Mouse (Mus musculus) heart, adult 2 months (tissue): Measurements from ENCODE around the gene Zfp709. TPM values are rescaled to one million over a fixed set of nuclear protein-coding genes. Genes with fewer than 3 reads are reported as not detected.
A peak's percentile ranks its signal among the peaks of the same experiment; 100 is the strongest.
"Not testable (repeated sequence)": the region's sequence is repeated elsewhere in the genome, so short reads cannot be mapped to it uniquely, and the experiment has no call there.

Source experiments
- DNase-seq, 2 experiments: peaks; one replicate each; pipeline ENCODE4 v3.0.0; 2021
- H3K27ac ChIP-seq: fragments of 200-600 bp; 2 replicates; pipeline ENCODE4 v1.8.1; 2022
- H3K27me3 ChIP-seq: fragments of 200-500 bp; 2 replicates; pipeline ENCODE4 v1.6.1; 2012; ENCODE audit warnings: mild to moderate bottlenecking, low read length, inconsistent platforms, mixed read lengths; ENCODE audit not compliant: control insufficient read depth, insufficient read depth
- H3K36me3 ChIP-seq: fragments of 200-500 bp; 2 replicates; pipeline ENCODE4 v1.6.1; 2012; ENCODE audit warnings: low read length, inconsistent platforms; ENCODE audit not compliant: control insufficient read depth, insufficient read depth
- H3K4me1 ChIP-seq: fragments of 200-500 bp; 2 replicates; pipeline ENCODE4 v1.6.1; 2011; ENCODE audit warnings: low read length; ENCODE audit not compliant: control insufficient read depth, insufficient read depth
- H3K4me3 ChIP-seq: fragments of 200-600 bp; 2 replicates; pipeline ENCODE4 v1.8.1; 2022
- H3K79me2 ChIP-seq: fragments of 200-500 bp; replicated peaks from 2 replicates; pipeline ENCODE4 v1.6.1; 2012; ENCODE audit warnings: mild to moderate bottlenecking, inconsistent platforms, low read length, moderate library complexity, mixed read lengths; ENCODE audit not compliant: control insufficient read depth, insufficient read depth
- H3K9ac ChIP-seq: fragments of 200-500 bp; 2 replicates; pipeline ENCODE4 v1.6.1; 2012; ENCODE audit warnings: low read depth, mild to moderate bottlenecking, control low read depth, inconsistent platforms, low read length, mixed read lengths
- EP300 ChIP-seq: fragments of 200-500 bp; IDR thresholded peaks from 2 replicates; pipeline ENCODE4 v1.6.1; 2011; ENCODE audit warnings: low read depth, low read length, control low read depth; ENCODE audit not compliant: insufficient read depth
- POLR2A ChIP-seq: fragments of 200-500 bp; IDR thresholded peaks from 2 replicates; pipeline ENCODE4 v1.6.1; 2011; ENCODE audit warnings: mild to moderate bottlenecking, low read depth, low read length, control low read depth; ENCODE audit not compliant: insufficient read depth
- WGBS: fragments of 180-500 bp; shearing (Covaris S2); methylation state at CpG from one replicate; pipeline ENCODE4 v1.1.7; 2018; 5-methylcytosine and 5-hydroxymethylcytosine counted together
- intact Hi-C: fragments of 180-260 bp; cut with DNase I; formaldehyde crosslinking; loops from one replicate; pipeline ENCODE4 v1.15.1; 2025
- long read RNA-seq: library from polyadenylated mRNA; stranded (forward); transcript quantifications from one replicate; pipeline ENCODE4 v2.0.0, GENCODE M21; 2021
- polyA plus RNA-seq: library from polyadenylated mRNA; depleted of rRNA; stranded (reverse); fragments of >200 nt; gene quantifications from 2 replicates; pipeline ENCODE4 v1.2.3, GENCODE M21; 2012; rRNA removed
- total RNA-seq, 2 experiments: library from RNA; stranded (reverse); gene quantifications; 2 replicates each; pipeline ENCODE4 v1.2.3; 2021

Zfp709 gene
- total RNA-seq, result 1 to 10 TPM; 4.4 to 6.2 TPM
- 0.59 and 1.0 TPM in 2 replicates for polyA plus RNA-seq
- long read RNA-seq, full-length matches to known transcripts, result 1 of 1 reads
- long read RNA-seq, partial matches to known transcripts, result 0 of 1 reads
- long read RNA-seq, other reads (novel, unspliced or antisense), result 0 of 1 reads

- peaks cover 5% of the 10 kb centered on the region; the same call in 1 of the 2 replicates for H3K36me3 ChIP-seq
- no peaks in the 10 kb centered on the region for H3K79me2 ChIP-seq
- TF ChIP-seq POLR2A (peak; percentile 65), EP300 (no peak)
- H3K9ac ChIP-seq, result peak within 1 kb of the TSS; percentile 89
- no peaks in the 10 kb centered on the region; the same call in 1 of the 2 replicates for H3K4me1 ChIP-seq
- no peaks in the 10 kb centered on the region for H3K27me3 ChIP-seq
- intact Hi-C loops, result loop anchor here (1.0 to 5.0 kb wide), 2 partner anchors 29 to 41 kb away; no protein-coding TSS in a partner anchor
- WGBS, result 3% methylated on average over 45 of the region's 45 CpGs
- H3K27ac ChIP-seq, result peak within 1 kb of the TSS; percentile 85
- peak; percentile 81 to 84 for DNase-seq
- peak within 1 kb of the TSS; percentile 96 for H3K4me3 ChIP-seq
These were observed at the start of gene Zfp709 for GRCm38 (mm10) chr8:71881618-71882274. TSS of gene Zfp709 (plus strand) at chr8:71882019.

GRCm38 (mm10) chr8:71838207-71838606, 43.6 kb upstream of the Zfp709 start:
- H3K4me3 ChIP-seq, H3K79me2 ChIP-seq, H3K36me3 ChIP-seq, H3K4me1 ChIP-seq, H3K27ac ChIP-seq, DNase-seq, H3K27me3 ChIP-seq, H3K9ac ChIP-seq, intact Hi-C loops: not testable (repeated sequence)
- WGBS, result 72% methylated on average over 4 of the region's 4 CpGs

DNA sequence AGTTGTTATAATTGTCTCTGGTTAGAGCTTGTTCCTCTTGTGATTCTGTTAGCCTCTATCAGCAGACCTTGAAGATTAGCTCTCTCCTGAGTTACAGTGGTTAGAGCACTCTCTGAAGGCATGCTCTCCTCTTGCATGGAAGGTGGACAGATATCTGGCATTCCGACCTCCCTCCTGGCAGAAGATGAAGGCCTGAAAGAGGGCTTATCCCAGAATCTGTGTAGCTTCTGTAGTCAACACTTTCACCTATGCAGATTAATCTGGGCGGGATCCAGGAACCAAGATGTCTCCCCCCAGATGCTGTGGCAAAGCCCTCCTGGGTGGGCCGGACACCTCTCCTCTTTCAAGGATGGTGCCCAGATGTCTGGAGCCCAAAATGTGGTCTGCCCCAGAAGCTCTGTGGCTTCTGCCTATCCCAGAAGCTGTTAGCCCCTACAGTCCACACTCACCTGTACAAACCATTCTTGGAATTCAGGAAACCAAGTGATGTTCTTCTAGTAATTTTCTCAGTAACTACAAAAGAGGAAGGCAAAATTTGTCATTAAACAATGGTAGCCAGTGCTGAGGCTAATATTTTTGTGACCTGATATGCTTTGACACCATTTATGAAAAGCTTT, 40.5 kb upstream of the Zfp709 start:
- H3K36me3 ChIP-seq, H3K9ac ChIP-seq, intact Hi-C loops, H3K79me2 ChIP-seq, H3K4me3 ChIP-seq, H3K27me3 ChIP-seq, H3K4me1 ChIP-seq, DNase-seq, H3K27ac ChIP-seq: not testable (repeated sequence)
- 79% methylated on average over 3 of the region's 3 CpGs for WGBS

DNA sequence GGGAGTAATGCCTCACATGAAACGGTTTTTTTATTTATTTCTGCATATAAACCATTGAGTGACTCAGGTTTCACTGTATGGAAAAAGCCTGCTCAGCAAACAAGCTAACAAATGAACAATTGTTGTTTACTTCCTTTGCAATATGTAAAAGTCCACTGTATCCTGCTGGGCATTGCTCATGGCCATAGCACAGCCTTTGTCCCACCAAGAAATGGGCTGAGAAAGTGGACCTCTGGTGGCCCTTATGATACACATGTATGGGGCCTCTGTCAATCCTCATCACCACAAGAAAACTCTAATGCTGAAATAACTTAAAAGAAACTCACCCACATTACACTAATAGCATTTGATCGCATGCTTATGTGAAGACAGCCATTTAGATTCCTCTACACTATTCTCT, 39.3 kb upstream of the Zfp709 start:
- intact Hi-C loops, result not testable (repeated sequence)

GRCm38 (mm10) chr8:71844453-71844852, 37.4 kb upstream of the Zfp709 start:
- 73% methylated on average over 1 of the region's 1 CpGs for WGBS
- H3K4me1 ChIP-seq, H3K36me3 ChIP-seq, intact Hi-C loops, H3K27me3 ChIP-seq, H3K27ac ChIP-seq, H3K79me2 ChIP-seq, H3K9ac ChIP-seq, H3K4me3 ChIP-seq, DNase-seq: not testable (repeated sequence)

More for the DNA sequence above, 39.3 kb upstream of the Zfp709 start:
- not testable (repeated sequence) for H3K4me3 ChIP-seq, H3K27me3 ChIP-seq, H3K36me3 ChIP-seq, H3K9ac ChIP-seq, H3K4me1 ChIP-seq, H3K79me2 ChIP-seq, H3K27ac ChIP-seq, DNase-seq
- 57% methylated on average over 2 of the region's 2 CpGs for WGBS

GRCm38 (mm10) chr8:71845993-71846483, 35.8 kb upstream of the Zfp709 start:
- not testable (repeated sequence) for DNase-seq, H3K36me3 ChIP-seq, H3K79me2 ChIP-seq, H3K9ac ChIP-seq, H3K27me3 ChIP-seq, H3K4me3 ChIP-seq, H3K4me1 ChIP-seq, H3K27ac ChIP-seq
- intact Hi-C loops, result loop anchor here (2.0 kb wide), 1 partner anchor 697 kb away; no protein-coding TSS in a partner anchor
- 70% methylated on average over 1 of the region's 1 CpGs for WGBS

GRCm38 (mm10) chr8:71846745-71847144, 35.1 kb upstream of the Zfp709 start:
- H3K4me1 ChIP-seq, DNase-seq, H3K27ac ChIP-seq, H3K9ac ChIP-seq, H3K79me2 ChIP-seq, H3K36me3 ChIP-seq, H3K4me3 ChIP-seq, H3K27me3 ChIP-seq: not testable (repeated sequence)
- intact Hi-C loops, result loop anchor here (2.0 kb wide), 1 partner anchor 698 kb away; no protein-coding TSS in a partner anchor
- WGBS, result 72% methylated on average over 2 of the region's 2 CpGs

- 68% methylated on average over 1 of the region's 1 CpGs for WGBS
- H3K4me3 ChIP-seq, H3K27ac ChIP-seq, H3K4me1 ChIP-seq, intact Hi-C loops, DNase-seq, H3K36me3 ChIP-seq, H3K79me2 ChIP-seq, H3K9ac ChIP-seq, H3K27me3 ChIP-seq: not testable (repeated sequence)
These were observed 30.8 kb upstream of the Zfp709 start for GRCm38 (mm10) chr8:71851014-71851413.

GRCm38 (mm10) chr8:71853360-71853759, 28.5 kb upstream of the Zfp709 start:
- H3K4me1 ChIP-seq, H3K9ac ChIP-seq, H3K27me3 ChIP-seq, intact Hi-C loops, H3K27ac ChIP-seq, H3K79me2 ChIP-seq, H3K36me3 ChIP-seq, DNase-seq, H3K4me3 ChIP-seq: not testable (repeated sequence)
